Comparison of ENCODE assay signal across 8 mouse cellular contexts in the genomic region with DNA sequence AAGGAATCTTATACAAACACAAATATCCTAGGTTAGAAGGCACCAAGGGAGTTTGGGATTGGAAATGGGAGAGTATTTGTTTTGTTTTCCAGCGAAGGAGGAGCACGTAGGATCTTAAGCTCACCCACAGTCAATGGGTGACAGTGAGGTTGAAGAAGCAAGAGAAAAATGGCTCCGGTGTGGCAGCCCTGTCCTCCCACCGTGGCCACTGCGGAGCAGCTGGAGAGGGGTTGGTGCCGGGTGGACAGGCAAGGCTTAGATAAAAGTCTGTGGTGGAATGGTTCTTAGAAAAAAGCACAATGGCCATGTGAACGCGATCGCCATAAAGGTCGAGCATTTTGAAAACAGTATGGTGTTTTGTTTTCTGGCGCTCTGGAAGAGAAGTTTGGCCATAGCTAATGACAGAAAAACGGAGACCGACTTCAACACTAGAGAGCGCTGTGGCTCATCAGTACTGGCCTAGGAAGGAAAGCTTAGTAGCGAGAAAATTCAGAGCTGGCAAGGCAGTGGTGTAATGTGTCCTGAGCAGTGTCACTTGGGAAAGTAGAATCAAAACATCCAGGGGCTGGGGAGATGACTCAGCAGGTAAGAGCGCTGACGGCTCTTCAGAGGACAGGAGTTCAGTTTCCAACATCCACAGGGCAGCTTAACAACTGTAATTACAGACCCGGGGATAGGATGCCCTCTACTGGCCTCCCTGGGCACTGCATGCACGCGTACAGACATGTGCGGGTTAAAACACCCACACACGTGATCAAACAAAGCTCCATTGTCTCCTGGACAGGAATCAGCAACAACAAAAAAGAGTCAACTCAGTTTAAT. TPM values are rescaled to one million over a fixed set of nuclear protein-coding genes. Genes with fewer than 3 reads are reported as not detected.
DNase-seq lines count a peak whose midpoint lies in the region; ATAC-seq lines count a peak whose summit lies in the region.

No protein-coding gene starts in this region.

- peak overlapping the region; percentile 28 for H3K4me3 ChIP-seq in hindbrain, embryonic 16.5 days (ENCODE audit: low read length)
- H3K4me3 ChIP-seq in macrophage (ENCODE audit: inconsistent target): peak overlapping the region; percentile 12; the same call in 1 of the 2 replicates

- ATAC-seq in hindbrain, embryonic 16.5 days: peak; percentile 77

- 0 out of 2 replicates have a peak, but pooled peaks cover 3% of the 10 kb centered on the region for H3K4me1 ChIP-seq in hindbrain, embryonic 16.5 days (ENCODE audit: control insufficient read depth, insufficient read depth, low read depth, low read length)

- no peak overlapping the region for H3K27ac ChIP-seq in hindbrain, embryonic 16.5 days (ENCODE audit: low read depth, low read length)
- no peak overlapping the region for H3K27ac ChIP-seq in macrophage

- no peaks in the 10 kb centered on the region for H3K9me3 ChIP-seq in hindbrain, embryonic 16.5 days (ENCODE audit: control insufficient read depth, low read length)

- peak overlapping the region; percentile 55 for H3K4me2 ChIP-seq in hindbrain, embryonic 16.5 days (ENCODE audit: low read length)

- peak; percentile 68 for DNase-seq in WW6 (ENCODE audit: low read depth, low spot score)
- peak; percentile 54 to 81 for DNase-seq in cerebellum, postnatal 4 days (ENCODE audit: low spot score in 2 of 2)
- DNase-seq in gastrocnemius, adult 18-20 months (ENCODE audit: low spot score): peak; percentile 82
- peak; percentile 61 to 70 for DNase-seq in left cerebral cortex, adult 18-20 months (ENCODE audit: low spot score in 2 of 2)
- peak; percentile 63 for DNase-seq in right cerebral cortex, adult 18-20 months
- peak; percentile 65 for DNase-seq in urinary bladder, postnatal 25 days (ENCODE audit: low spot score)

- 18% methylated on average over 22 of the region's 22 CpGs for WGBS in hindbrain, embryonic 16.5 days
- 21% methylated on average over 20 of the region's 22 CpGs for WGBS in macrophage (ENCODE audit: missing documents)

- H3K79me2 ChIP-seq in macrophage (ENCODE audit: inconsistent target): no peaks in the 10 kb centered on the region

- no peak overlapping the region for H3K9ac ChIP-seq in hindbrain, embryonic 16.5 days (ENCODE audit: low read depth, low read length)

- H3K27me3 ChIP-seq in hindbrain, embryonic 16.5 days (replicated peaks; ENCODE audit: control insufficient read depth, insufficient read depth, low read length): no peaks in the 10 kb centered on the region

- H3K36me3 ChIP-seq in hindbrain, embryonic 16.5 days (ENCODE audit: control insufficient read depth, insufficient read depth, low read length): no peaks in the 10 kb centered on the region
- no peaks in the 10 kb centered on the region for H3K36me3 ChIP-seq in macrophage (ENCODE audit: inconsistent target)

RNA-seq across cellular contexts. Expression of a gene that starts 14.8 kb away (rescaled TPM):
- not detected for total RNA-seq in gastrocnemius, adult 18-20 months (2021)
- 4.3 and 6.2 TPM in 2 replicates for polyA plus RNA-seq in hindbrain, embryonic 16.5 days (2015; fragmentation: Nextera tagmentation; extraction: Ambion mirVana)
- 1 to 10 TPM; 3.3 to 4.3 TPM for total RNA-seq in left cerebral cortex, adult 18-20 months (2021)
- total RNA-seq in macrophage (2018; cell fraction: chromatin; rRNA removed): not detected
- total RNA-seq in macrophage (2018; cell fraction: cytosol; rRNA removed): not detected
- total RNA-seq in macrophage (2018; cell fraction: nucleus; rRNA removed): not detected
- polyA plus RNA-seq in macrophage (2018): not detected in 3 replicates

RNA-seq across cellular contexts. Expression of a gene that starts 49.6 kb away (rescaled TPM):
- 10 to 100 TPM in 1 of 2 experiments, 1 to 10 TPM in 1; 9.4 to 12.0 TPM for total RNA-seq in gastrocnemius, adult 18-20 months (2021)
- 43.1 and 46.7 TPM in 2 replicates for polyA plus RNA-seq in hindbrain, embryonic 16.5 days (2015; fragmentation: Nextera tagmentation; extraction: Ambion mirVana)
- total RNA-seq in left cerebral cortex, adult 18-20 months (2021): 10 to 100 TPM; 13.4 TPM
- total RNA-seq in macrophage (2018; cell fraction: chromatin; rRNA removed): 10 to 100 TPM in 21 of 26 experiments, 1 to 10 TPM in 5; 5.0 to 29.8 (median 16.6) TPM
- total RNA-seq in macrophage (2018; cell fraction: cytosol; rRNA removed): 10 to 100 TPM in 17 of 26 experiments, 1 to 10 TPM in 9; 7.8 to 13.8 (median 10.7) TPM
- 10 to 100 TPM in 16 of 26 experiments, 1 to 10 TPM in 10; 4.9 to 24.3 (median 11.1) TPM for total RNA-seq in macrophage (2018; cell fraction: nucleus; rRNA removed)
- polyA plus RNA-seq in macrophage (2018): 8.4 to 13.8 TPM (median 12.9 TPM) in 3 replicates

Comparison
In these comparisons a context has a peak if more than half of its experiments do, and no peak if none do; other contexts are left out.
1. RNA of a gene that starts 14.8 kb away (total RNA-seq): 3.3 to 4.3 TPM in left cerebral cortex, adult 18-20 months; not detected in gastrocnemius, adult 18-20 months; every median in the first group is over 4 times any median in the second.
2. Peak in every context shown above with its lines, with median percentiles within 50 percentile points of each other: DNase-seq.